Mouse (Mus musculus) liver, embryonic 16.5 days (tissue): ENCODE measurements around the gene Ascc3. TPM values are rescaled to one million over a fixed set of nuclear protein-coding genes. Genes with fewer than 3 reads are reported as not detected.
A peak's percentile ranks its signal among the peaks of the same experiment; 100 is the strongest.

Experiments
- ATAC-seq: fragments of 200-750 bp; cut with Nextera tagmentation; 2 replicates; pipeline ENCODE4 v1.8.0; 2017; ENCODE audit warnings: low read depth, mild to moderate bottlenecking, moderate number of reproducible peaks, moderate library complexity
- H3K27ac ChIP-seq: fragments of 300-500 bp; sonication (generic); 2 replicates; pipeline ENCODE4 v1.5.1; 2014; ENCODE audit warnings: mild to moderate bottlenecking, low read length
- H3K27me3 ChIP-seq: fragments of 300-500 bp; sonication (generic); 2 replicates; pipeline ENCODE4 v1.6.1; 2014; ENCODE audit warnings: low read depth, low read length, mixed read lengths; ENCODE audit not compliant: control insufficient read depth, insufficient read depth
- H3K36me3 ChIP-seq: fragments of 300-500 bp; sonication (generic); 2 replicates; pipeline ENCODE4 v1.6.1; 2014; ENCODE audit warnings: mild to moderate bottlenecking; ENCODE audit not compliant: control insufficient read depth, insufficient read depth
- H3K4me1 ChIP-seq: fragments of 300-500 bp; sonication (generic); 2 replicates; pipeline ENCODE4 v1.6.1; 2014; ENCODE audit warnings: low read depth, low read length, mixed read lengths; ENCODE audit not compliant: control insufficient read depth
- H3K4me2 ChIP-seq: fragments of 300-500 bp; sonication (generic); 2 replicates; pipeline ENCODE4 v1.6.1; 2014; ENCODE audit warnings: low read depth, low read length, mixed read lengths
- H3K4me3 ChIP-seq: fragments of 300-500 bp; sonication (generic); 2 replicates; pipeline ENCODE4 v1.5.1; 2014; ENCODE audit warnings: low read depth, mild to moderate bottlenecking, low read length
- H3K9ac ChIP-seq: fragments of 300-500 bp; sonication (generic); 2 replicates; pipeline ENCODE4 v1.6.1; 2014; ENCODE audit warnings: low read depth, low read length
- H3K9me3 ChIP-seq: fragments of 300-500 bp; sonication (generic); replicated peaks from 2 replicates; pipeline ENCODE4 v1.6.1; 2016; ENCODE audit warnings: low read length; ENCODE audit not compliant: control insufficient read depth
- WGBS: fragments of 180-500 bp; shearing (Covaris S2); extraction: QIAGEN DNeasy Blood & Tissue Kit; methylation state at CpG from one replicate; pipeline ENCODE4 v1.1.7; 2014; ENCODE audit not compliant: insufficient replicate concordance; 5-methylcytosine and 5-hydroxymethylcytosine counted together
- polyA plus RNA-seq: library from polyadenylated mRNA; unstranded; fragments of >200 nt; fragmentation: Nextera tagmentation; extraction: Ambion mirVana; gene quantifications from 2 replicates; pipeline ENCODE4 v1.2.1, GENCODE M21; 2015

The Ascc3 gene
- polyA plus RNA-seq, 1 experiment from 2014 or later, result 11.5 TPM

GRCm38 (mm10) chr10:50650612-50651011 lies 58.1 kb downstream of the Ascc3 start:
- ATAC-seq, result no peak
- Histone ChIP-seq H3K9me3 (no peaks in the 10 kb centered on the region), H3K4me1 (no peaks in the 10 kb centered on the region), H3K27ac (no peak overlapping the region), H3K36me3 (no peaks in the 10 kb centered on the region; the same call in 1 of the 2 replicates), H3K27me3 (no peaks in the 10 kb centered on the region), H3K4me3 (no peak overlapping the region), H3K9ac (no peak overlapping the region), H3K4me2 (no peak overlapping the region)
- WGBS, result 73% methylated on average over 8 of the region's 8 CpGs

DNA sequence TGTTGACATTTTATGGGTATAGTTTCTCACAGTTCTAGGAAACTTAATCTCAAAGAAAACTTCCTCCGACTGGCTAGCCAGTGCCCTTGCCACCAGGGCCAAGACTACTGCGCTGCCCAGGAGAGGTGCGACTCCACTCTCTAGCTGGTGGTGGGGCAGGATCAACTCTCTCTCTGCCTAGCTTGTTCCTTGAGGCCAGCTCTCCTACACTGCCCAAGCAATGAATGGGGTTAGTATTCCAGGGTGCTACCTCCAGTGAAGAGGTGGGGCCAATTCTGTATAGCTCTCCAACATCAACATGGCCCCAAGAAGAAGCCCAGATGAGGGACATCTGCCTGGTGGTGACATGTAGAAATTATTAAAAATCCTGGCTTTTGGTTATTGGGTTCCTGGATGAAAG lies 61.1 kb downstream of the Ascc3 start:
- ATAC-seq, result no peak
- H3K27me3 ChIP-seq, result no peaks in the 10 kb centered on the region
- H3K9ac ChIP-seq, result no peak overlapping the region
- WGBS, result 89% methylated on average over 3 of the region's 3 CpGs
- no peak overlapping the region for H3K4me2 ChIP-seq
- no peaks in the 10 kb centered on the region; the same call in 1 of the 2 replicates for H3K36me3 ChIP-seq
- H3K9me3 ChIP-seq, result no peaks in the 10 kb centered on the region
- H3K27ac ChIP-seq, result no peak overlapping the region
- no peak overlapping the region for H3K4me3 ChIP-seq
- H3K4me1 ChIP-seq, result no peaks in the 10 kb centered on the region

GRCm38 (mm10) chr10:50657352-50657751 lies 64.9 kb downstream of the Ascc3 start:
- Histone ChIP-seq H3K4me1 (no peaks in the 10 kb centered on the region), H3K4me2 (no peak overlapping the region), H3K27ac (no peak overlapping the region), H3K9ac (no peak overlapping the region), H3K27me3 (no peaks in the 10 kb centered on the region), H3K9me3 (no peaks in the 10 kb centered on the region), H3K36me3 (no peaks in the 10 kb centered on the region; the same call in 1 of the 2 replicates), H3K4me3 (no peak overlapping the region)
- no peak for ATAC-seq
- WGBS, result 44% methylated on average over 1 of the region's 1 CpGs

DNA sequence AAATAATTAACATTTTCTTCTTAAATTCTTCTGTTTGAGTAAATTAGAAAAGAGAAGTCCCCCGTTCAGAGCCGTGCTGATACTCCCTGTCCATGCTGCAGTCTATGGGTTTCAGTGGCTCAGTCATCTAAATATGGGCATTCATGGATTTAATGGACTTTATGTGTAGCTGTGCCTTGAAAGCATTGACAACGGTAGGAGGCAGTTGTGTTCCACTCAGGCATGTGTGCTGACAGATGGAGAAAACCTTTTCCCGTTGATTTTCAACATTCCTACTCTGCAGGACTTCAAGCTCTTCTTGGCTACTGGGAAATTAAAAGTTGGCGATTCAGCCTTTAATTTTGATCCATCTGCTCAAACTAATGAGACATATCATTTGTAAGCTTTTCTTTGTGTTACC lies 79.0 kb downstream of the Ascc3 start:
- no peak for ATAC-seq
- Histone ChIP-seq H3K9ac (no peak overlapping the region), H3K36me3 (no peaks in the 10 kb centered on the region), H3K27ac (no peak overlapping the region), H3K4me1 (no peaks in the 10 kb centered on the region), H3K4me2 (no peak overlapping the region), H3K4me3 (no peak overlapping the region), H3K27me3 (no peaks in the 10 kb centered on the region), H3K9me3 (no peaks in the 10 kb centered on the region)
- WGBS, result 80% methylated on average over 5 of the region's 5 CpGs

DNA sequence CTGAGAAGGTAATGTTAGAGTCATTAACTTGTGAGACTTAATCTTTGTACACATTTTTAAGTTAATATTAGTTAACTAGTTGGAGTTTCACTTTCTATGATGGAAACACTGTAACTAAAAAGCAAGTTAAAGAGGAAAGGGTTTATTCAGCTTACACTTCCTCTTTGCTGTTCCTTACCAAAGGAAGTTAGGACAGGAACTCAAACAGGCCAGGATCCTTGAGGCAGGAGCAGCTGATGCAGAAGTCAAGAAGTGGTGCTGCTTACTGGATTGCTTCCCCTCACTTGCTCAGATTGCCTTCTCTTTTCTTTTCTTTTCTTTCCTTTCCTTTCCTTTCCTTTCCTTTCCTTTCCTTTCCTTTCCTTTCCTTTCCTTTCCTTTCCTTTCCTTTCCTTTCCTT lies 97.9 kb downstream of the Ascc3 start:
- H3K4me2 ChIP-seq, result no peak overlapping the region
- no peak overlapping the region for H3K27ac ChIP-seq
- no peaks in the 10 kb centered on the region for H3K4me1 ChIP-seq
- H3K27me3 ChIP-seq, result no peaks in the 10 kb centered on the region
- H3K4me3 ChIP-seq, result no peak overlapping the region
- H3K36me3 ChIP-seq, result no peaks in the 10 kb centered on the region
- no peaks in the 10 kb centered on the region for H3K9me3 ChIP-seq
- ATAC-seq, result no peak
- H3K9ac ChIP-seq, result no peak overlapping the region

- H3K9me3 ChIP-seq, result no peaks in the 10 kb centered on the region
- ATAC-seq, result no peak
- H3K9ac ChIP-seq, result no peak overlapping the region
- WGBS, result 55% methylated on average over 4 of the region's 4 CpGs
- no peak overlapping the region for H3K27ac ChIP-seq
- 0 out of 2 replicates have a peak, but pooled peaks cover 3% of the 10 kb centered on the region for H3K36me3 ChIP-seq
- H3K4me3 ChIP-seq, result no peak overlapping the region
- peaks cover 7% of the 10 kb centered on the region for H3K4me1 ChIP-seq
- H3K4me2 ChIP-seq, result no peak overlapping the region
- no peaks in the 10 kb centered on the region for H3K27me3 ChIP-seq
Observed at GRCm38 (mm10) chr10:50698836-50699433, 106.5 kb downstream of the Ascc3 start.

DNA sequence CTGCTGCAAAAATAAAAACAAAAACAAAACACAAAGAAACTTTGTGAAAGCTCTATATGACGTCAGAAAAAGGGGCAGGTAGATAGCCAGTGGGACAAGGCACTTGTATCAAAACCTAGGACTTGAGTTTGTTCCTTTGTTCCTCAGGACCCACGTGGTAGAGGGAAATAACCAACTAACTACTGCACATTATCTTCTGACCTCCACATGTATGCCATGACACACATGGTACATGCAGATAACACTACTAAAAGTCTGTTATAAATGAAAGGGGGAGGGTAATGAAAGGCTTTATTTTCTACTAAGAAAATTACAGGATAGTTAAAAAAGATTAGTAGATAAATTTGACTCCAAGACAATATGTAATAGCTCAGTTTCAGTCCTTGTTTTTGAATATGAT lies 109.3 kb downstream of the Ascc3 start:
- Histone ChIP-seq H3K27me3 (no peaks in the 10 kb centered on the region), H3K4me3 (no peak overlapping the region), H3K4me1 (peaks cover 7% of the 10 kb centered on the region), H3K36me3 (0 out of 2 replicates have a peak, but pooled peaks cover 3% of the 10 kb centered on the region), H3K9me3 (no peaks in the 10 kb centered on the region), H3K27ac (peak overlapping the region; percentile 8; the same call in 1 of the 2 replicates), H3K4me2 (no peak overlapping the region), H3K9ac (no peak overlapping the region)
- WGBS, result 11% methylated on average over 2 of the region's 2 CpGs
- peak; percentile 94 for ATAC-seq

GRCm38 (mm10) chr10:50702361-50702760 lies 109.9 kb downstream of the Ascc3 start:
- WGBS, result 21% methylated on average over 3 of the region's 3 CpGs
- Histone ChIP-seq H3K4me2 (no peak overlapping the region), H3K36me3 (0 out of 2 replicates have a peak, but pooled peaks cover 3% of the 10 kb centered on the region), H3K4me3 (no peak overlapping the region), H3K27ac (peak overlapping the region; percentile 34), H3K9me3 (no peaks in the 10 kb centered on the region), H3K27me3 (no peaks in the 10 kb centered on the region), H3K9ac (no peak overlapping the region), H3K4me1 (peaks cover 7% of the 10 kb centered on the region)
- peak; percentile 45 for ATAC-seq

DNA sequence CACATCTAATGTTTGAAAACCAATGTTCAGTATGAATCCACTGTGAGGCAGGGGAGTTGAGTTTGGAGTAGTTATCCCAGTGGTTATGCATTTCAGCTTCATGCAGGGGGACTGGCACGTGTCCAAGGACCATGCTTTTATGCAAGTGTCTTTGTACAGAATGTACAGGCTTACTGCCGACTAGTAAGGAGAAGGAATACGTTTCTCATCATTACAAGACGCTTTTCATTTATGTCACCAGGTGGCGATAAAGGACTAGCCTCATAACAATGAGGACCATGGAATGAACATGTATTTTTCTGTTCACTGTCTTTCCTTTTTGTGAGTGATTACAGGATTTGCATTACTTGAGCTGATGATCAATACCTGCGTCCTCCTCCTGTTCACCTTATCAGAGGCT lies 111.7 kb downstream of the Ascc3 start:
- Histone ChIP-seq H3K36me3 (peaks cover 3% of the 10 kb centered on the region; the same call in 1 of the 2 replicates), H3K9ac (no peak overlapping the region), H3K27ac (no peak overlapping the region), H3K4me1 (peaks cover 7% of the 10 kb centered on the region), H3K4me2 (no peak overlapping the region), H3K4me3 (no peak overlapping the region), H3K27me3 (no peaks in the 10 kb centered on the region), H3K9me3 (no peaks in the 10 kb centered on the region)
- no peak for ATAC-seq
- WGBS, result 23% methylated on average over 6 of the region's 6 CpGs
